In the genomic region with DNA sequence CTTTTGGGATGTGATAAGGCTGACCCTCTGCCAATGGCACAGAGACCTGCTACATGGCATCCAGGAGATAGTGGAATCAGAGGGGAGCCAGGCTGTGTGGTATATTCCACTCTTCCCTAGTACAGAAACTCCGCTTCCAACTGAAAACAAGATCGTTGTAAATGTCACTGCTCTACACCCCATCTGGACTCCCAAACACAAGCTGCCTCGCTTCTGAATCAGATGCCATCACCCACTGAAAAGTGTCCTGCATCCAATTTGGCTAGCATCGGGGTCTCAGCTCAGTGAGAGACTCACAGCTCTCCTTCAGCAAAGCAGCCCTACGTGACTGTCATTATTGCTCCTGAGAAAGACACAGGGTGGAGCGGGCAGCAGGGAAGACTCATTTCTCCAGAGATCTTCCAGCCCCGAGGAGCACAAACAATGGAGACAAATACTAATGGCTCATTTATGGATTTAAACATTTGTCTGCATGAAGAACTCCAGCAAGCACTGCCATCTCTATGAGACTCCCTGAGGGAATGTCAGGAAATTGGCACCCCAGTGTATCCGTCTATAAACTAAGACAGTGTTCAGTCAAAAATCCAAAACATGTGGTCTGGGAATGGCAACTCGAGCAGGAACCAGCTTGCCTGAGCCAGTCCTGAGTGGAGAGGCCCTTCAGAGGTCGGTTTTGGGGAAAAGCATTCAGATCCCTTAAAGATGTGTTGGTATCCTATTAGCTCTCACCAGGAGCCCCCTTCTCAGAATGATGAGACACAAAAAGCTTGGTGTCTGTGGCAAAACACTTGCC, we compare ENCODE assay signal across 14 mouse cellular contexts. TPM values are rescaled to one million over a fixed set of nuclear protein-coding genes. Genes with fewer than 3 reads are reported as not detected.
DNase-seq lines count a peak whose midpoint lies in the region; ATAC-seq lines count a peak whose summit lies in the region.
"Had no signal": no experiment of that assay in that cellular context is flagged by ENCODE, and none has a peak within 500 bp of the region (broad histone marks: within the 10 kb centered on the region; RNA-seq: fewer than 3 reads in every experiment).

No protein-coding gene starts in this region.

- 60% methylated on average over 10 of the region's 10 CpGs for WGBS in liver, embryonic 12.5 days (ENCODE audit: insufficient replicate concordance)

- H3K27me3 ChIP-seq in liver, embryonic 12.5 days (replicated peaks) = peaks cover 11% of the 10 kb centered on the region; the same call in 1 of the 2 replicates
- H3K27me3 ChIP-seq: lung, embryonic 15.5 days; midbrain, embryonic 12.5 days; neural tube, embryonic 13.5 days had no signal

- H3K4me2 ChIP-seq in liver, embryonic 12.5 days = no peak overlapping the region
- H3K4me2 ChIP-seq: heart, embryonic 11.5 days; lung, embryonic 15.5 days; midbrain, embryonic 12.5 days; neural tube, embryonic 13.5 days had no signal

- H3K9ac ChIP-seq in liver, embryonic 12.5 days = no peak overlapping the region
- H3K9ac ChIP-seq: lung, embryonic 15.5 days; midbrain, embryonic 12.5 days; neural tube, embryonic 13.5 days had no signal

- peak; percentile 30 for DNase-seq in cerebellum, adult 11 months
- DNase-seq in cerebellum, postnatal 4 days (ENCODE audit: low spot score in 2 of 2) = no peak
- DNase-seq in cerebellum, adult 18-20 months = peak; percentile 49 to 52
- peak; percentile 37 to 43 for DNase-seq in frontal cortex, postnatal 14 days (ENCODE audit: low spot score in 2 of 2)
- DNase-seq in left cerebral cortex, postnatal 25 days (ENCODE audit: low spot score in 2 of 2) = peak; percentile 54 to 86
- DNase-seq in urinary bladder, adult 18-20 months (ENCODE audit: low spot score in 2 of 2) = no peak
- DNase-seq in ovary, postnatal 14 days (ENCODE audit: low spot score) = no peak

- H3K9me3 ChIP-seq in liver, embryonic 12.5 days (replicated peaks) = no peaks in the 10 kb centered on the region
- H3K9me3 ChIP-seq: G1E; lung, embryonic 15.5 days; midbrain, embryonic 12.5 days; neural tube, embryonic 13.5 days had no signal

- no peak for ATAC-seq in liver, embryonic 12.5 days

- intact Hi-C loops in left cerebral cortex, postnatal 25 days (cut with DNase I) = no loop called here

- H3K36me3 ChIP-seq in liver, embryonic 12.5 days = no peaks in the 10 kb centered on the region
- H3K36me3 ChIP-seq: G1E; lung, embryonic 15.5 days; midbrain, embryonic 12.5 days; neural tube, embryonic 13.5 days had no signal

- no peak overlapping the region for H3K4me3 ChIP-seq in liver, embryonic 12.5 days
- H3K4me3 ChIP-seq: lung, embryonic 15.5 days; midbrain, embryonic 12.5 days; neural tube, embryonic 13.5 days had no signal

- H3K4me1 ChIP-seq in liver, embryonic 12.5 days = no peaks in the 10 kb centered on the region
- H3K4me1 ChIP-seq: lung, embryonic 15.5 days; midbrain, embryonic 12.5 days had no signal

- H3K27ac ChIP-seq in liver, embryonic 12.5 days = no peak overlapping the region
- H3K27ac ChIP-seq: lung, embryonic 15.5 days; midbrain, embryonic 12.5 days; neural tube, embryonic 13.5 days had no signal

RNA-seq across cellular contexts. Expression of a gene that starts 28.3 kb away (rescaled TPM):
- 10 to 100 TPM; 37.2 to 39.0 TPM for total RNA-seq in left cerebral cortex, postnatal 25 days (2021)
- polyA plus RNA-seq in liver, embryonic 12.5 days (2016; fragmentation: Nextera tagmentation; extraction: Ambion mirVana) = 0.12 and 0.44 TPM in 2 replicates
- total RNA-seq: G1E had no signal
- polyA plus RNA-seq: G1E had no signal

RNA-seq across cellular contexts. Expression of a gene that starts 36.2 kb away (rescaled TPM):
- under 1 TPM in 1 of 2 experiments, not detected in 1; 0.37 TPM for total RNA-seq in left cerebral cortex, postnatal 25 days (2021)
- not detected in 2 replicates for polyA plus RNA-seq in liver, embryonic 12.5 days (2016; fragmentation: Nextera tagmentation; extraction: Ambion mirVana)
- polyA plus RNA-seq: G1E; lung, embryonic 15.5 days; midbrain, embryonic 12.5 days; neural tube, embryonic 13.5 days; thymus, postnatal 0 days had no signal

Comparison
In these comparisons a context has a peak if more than half of its experiments do, and no peak if none do; other contexts are left out.
1. DNase-seq: peak in cerebellum, adult 11 months (single experiment), cerebellum, adult 18-20 months (2 of 2), frontal cortex, postnatal 14 days (2 of 2) and left cerebral cortex, postnatal 25 days (2 of 2); none in cerebellum, postnatal 4 days (0 of 2), urinary bladder, adult 18-20 months (0 of 2) and ovary, postnatal 14 days (single experiment).